Mouse (Mus musculus) cerebellum, adult 11 months (tissue): Measurements from ENCODE around the gene Ttc28.

Experiments used
- DNase-seq: peaks from one replicate; pipeline ENCODE4 v3.0.0; 2022

Gene Ttc28

GRCm38 (mm10) chr5:111055507-111055906 is 175.9 kb downstream of the Ttc28 start:
- no peak for DNase-seq

GRCm38 (mm10) chr5:111057084-111057483 is 177.5 kb downstream of the Ttc28 start:
- no peak for DNase-seq

GRCm38 (mm10) chr5:111058401-111059139 is 179.0 kb downstream of the Ttc28 start:
- peak; percentile 32 for DNase-seq

- no peak for DNase-seq
Observed at GRCm38 (mm10) chr5:111059140-111059921, 179.7 kb downstream of the Ttc28 start.

GRCm38 (mm10) chr5:111060246-111060745 is 180.7 kb downstream of the Ttc28 start:
- no peak for DNase-seq

GRCm38 (mm10) chr5:111063155-111063554 is 183.6 kb downstream of the Ttc28 start:
- no peak for DNase-seq

- DNase-seq, result no peak
Observed at GRCm38 (mm10) chr5:111063991-111064390, 184.4 kb downstream of the Ttc28 start.

- no peak for DNase-seq
Observed at GRCm38 (mm10) chr5:111065770-111066169, 186.2 kb downstream of the Ttc28 start.

- no peak for DNase-seq
Observed at GRCm38 (mm10) chr5:111069503-111069902, 189.9 kb downstream of the Ttc28 start.

- no peak for DNase-seq
Observed at GRCm38 (mm10) chr5:111069931-111070330, 190.3 kb downstream of the Ttc28 start.

GRCm38 (mm10) chr5:111070361-111070760 is 190.8 kb downstream of the Ttc28 start:
- no peak for DNase-seq

- no peak for DNase-seq
Observed at GRCm38 (mm10) chr5:111073316-111073736, 193.7 kb downstream of the Ttc28 start.

- no peak for DNase-seq
Observed at GRCm38 (mm10) chr5:111074050-111074449, 194.4 kb downstream of the Ttc28 start.

GRCm38 (mm10) chr5:111075841-111076240 is 196.2 kb downstream of the Ttc28 start:
- DNase-seq, result no peak

- DNase-seq, result no peak
Observed at GRCm38 (mm10) chr5:111077261-111077660, 197.7 kb downstream of the Ttc28 start.

GRCm38 (mm10) chr5:111080601-111081000 is 201.0 kb downstream of the Ttc28 start:
- no peak for DNase-seq

- no peak for DNase-seq
Observed at GRCm38 (mm10) chr5:111085849-111086248, 206.2 kb downstream of the Ttc28 start.

- DNase-seq, result no peak
Observed at GRCm38 (mm10) chr5:111096750-111097149, 217.1 kb downstream of the Ttc28 start.

GRCm38 (mm10) chr5:111097233-111098160 is 217.9 kb downstream of the Ttc28 start:
- DNase-seq, result no peak

- no peak for DNase-seq
Observed at GRCm38 (mm10) chr5:111098516-111099274, 219.1 kb downstream of the Ttc28 start.

GRCm38 (mm10) chr5:111100585-111100984 is 221.0 kb downstream of the Ttc28 start:
- no peak for DNase-seq

- no peak for DNase-seq
Observed at GRCm38 (mm10) chr5:111101383-111101932, 221.9 kb downstream of the Ttc28 start.
